Mouse (Mus musculus): ENCODE measurements around the gene Rcor1. TPM values are rescaled to one million over a fixed set of nuclear protein-coding genes. Genes with fewer than 3 reads are reported as not detected.
A peak's percentile ranks its signal among the peaks of the same experiment; 100 is the strongest.

Gene Rcor1
- polyA plus RNA-seq, 1 experiment = 19.1 TPM

- no peak for DNase-seq (ENCODE audit: low read depth)
- no peak for TF ChIP-seq CTCF (IDR thresholded peaks at IDR 0.05; ENCODE audit: borderline replicate concordance, extremely low read depth, insufficient read depth, insufficient read length)
- TF ChIP-seq POLR2A (IDR thresholded peaks at IDR 0.05; ENCODE audit: borderline replicate concordance, extremely low read depth, insufficient read depth, insufficient read length, poor library complexity, severe bottlenecking) = no peak
Observed at GRCm38 (mm10) chr12:111004142-111004541, 35.0 kb upstream of the Rcor1 start.

- no peak for TF ChIP-seq POLR2A (IDR thresholded peaks at IDR 0.05; ENCODE audit: borderline replicate concordance, extremely low read depth, insufficient read depth, insufficient read length, poor library complexity, severe bottlenecking)
- no peak for TF ChIP-seq CTCF (IDR thresholded peaks at IDR 0.05; ENCODE audit: borderline replicate concordance, extremely low read depth, insufficient read depth, insufficient read length)
- DNase-seq (ENCODE audit: low read depth) = no peak
Observed at GRCm38 (mm10) chr12:111005803-111006202, 33.3 kb upstream of the Rcor1 start.

DNA sequence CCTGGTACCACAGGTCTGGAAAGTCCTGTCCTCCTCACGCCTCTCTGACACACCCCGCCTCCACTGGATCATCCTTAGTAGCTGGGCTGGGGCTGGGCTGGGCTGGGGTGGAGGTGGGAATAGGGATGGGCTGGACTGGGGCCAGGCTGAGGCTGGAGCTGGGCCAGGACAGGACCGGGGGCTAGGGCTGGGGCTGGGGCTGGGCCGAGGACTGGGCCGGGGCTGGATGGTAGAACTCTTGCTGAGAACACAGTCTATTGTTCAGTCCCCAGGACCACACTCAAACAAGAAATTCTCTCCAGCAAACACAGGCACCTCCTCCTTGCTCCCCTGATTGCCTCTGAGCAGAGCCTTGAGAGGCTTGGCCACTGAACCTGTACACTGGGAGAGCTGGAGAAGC lies 32.8 kb upstream of the Rcor1 start:
- TF ChIP-seq CTCF (IDR thresholded peaks at IDR 0.05; ENCODE audit: borderline replicate concordance, extremely low read depth, insufficient read depth, insufficient read length) = no peak
- no peak for TF ChIP-seq POLR2A (IDR thresholded peaks at IDR 0.05; ENCODE audit: borderline replicate concordance, extremely low read depth, insufficient read depth, insufficient read length, poor library complexity, severe bottlenecking)
- no peak for DNase-seq (ENCODE audit: low read depth)

GRCm38 (mm10) chr12:111007134-111008103 lies 31.7 kb upstream of the Rcor1 start:
- DNase-seq (ENCODE audit: low read depth) = no peak
- TF ChIP-seq CTCF (IDR thresholded peaks at IDR 0.05; ENCODE audit: borderline replicate concordance, extremely low read depth, insufficient read depth, insufficient read length) (no peak), POLR2A (IDR thresholded peaks at IDR 0.05; ENCODE audit: borderline replicate concordance, extremely low read depth, insufficient read depth, insufficient read length, poor library complexity, severe bottlenecking) (no peak)

DNA sequence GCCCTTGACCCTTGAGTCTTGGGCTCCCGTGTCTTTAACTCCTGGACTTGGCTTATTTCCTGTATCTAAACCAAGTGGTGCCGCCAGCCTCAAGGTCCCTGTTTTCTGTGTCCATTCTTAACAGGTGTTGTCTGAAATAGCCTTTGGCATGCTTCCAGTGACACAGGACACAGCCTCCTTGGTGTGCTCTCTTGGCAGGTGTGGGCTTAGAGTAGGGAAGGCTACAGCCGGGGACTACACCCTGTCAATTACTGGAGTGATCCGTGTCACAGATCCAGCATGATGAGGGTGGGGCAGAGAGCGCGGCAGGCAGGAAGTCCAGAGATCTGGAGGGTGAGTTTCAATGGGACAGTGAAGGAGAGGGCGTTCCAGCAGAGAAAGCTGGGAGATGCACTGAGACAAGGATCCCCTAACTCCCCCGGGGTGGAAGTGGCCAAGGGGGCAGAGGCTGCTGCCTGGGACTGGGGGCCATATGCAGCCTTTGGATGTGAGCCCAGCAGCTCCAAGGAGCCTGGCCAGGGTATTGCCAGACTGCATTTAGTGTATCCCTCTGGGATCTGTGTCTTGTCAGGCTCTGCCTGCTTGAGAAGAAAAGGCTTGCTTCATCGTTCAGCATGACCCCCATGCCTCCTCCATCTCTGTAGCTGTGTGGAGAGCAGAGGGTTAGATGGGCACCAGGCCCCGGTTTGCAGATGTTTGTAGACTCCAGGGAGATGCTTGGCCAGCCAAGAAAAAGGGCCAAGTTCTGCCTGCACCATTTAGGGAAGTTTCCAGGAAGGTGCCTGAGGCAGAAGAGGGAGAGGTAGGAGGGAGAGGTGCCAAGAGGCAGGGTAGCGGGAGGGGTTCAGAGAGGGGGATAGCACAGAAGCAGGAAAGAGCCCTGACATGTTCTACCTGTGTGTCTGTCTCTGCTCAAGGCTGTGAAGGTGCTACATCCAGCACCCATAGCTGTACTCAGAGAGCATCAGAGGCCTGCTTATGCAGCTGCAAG lies 30.4 kb upstream of the Rcor1 start:
- no peak for TF ChIP-seq CTCF (IDR thresholded peaks at IDR 0.05; ENCODE audit: borderline replicate concordance, extremely low read depth, insufficient read depth, insufficient read length)
- no peak for TF ChIP-seq POLR2A (IDR thresholded peaks at IDR 0.05; ENCODE audit: borderline replicate concordance, extremely low read depth, insufficient read depth, insufficient read length, poor library complexity, severe bottlenecking)
- peak; percentile 33 for DNase-seq (ENCODE audit: low read depth)

DNA sequence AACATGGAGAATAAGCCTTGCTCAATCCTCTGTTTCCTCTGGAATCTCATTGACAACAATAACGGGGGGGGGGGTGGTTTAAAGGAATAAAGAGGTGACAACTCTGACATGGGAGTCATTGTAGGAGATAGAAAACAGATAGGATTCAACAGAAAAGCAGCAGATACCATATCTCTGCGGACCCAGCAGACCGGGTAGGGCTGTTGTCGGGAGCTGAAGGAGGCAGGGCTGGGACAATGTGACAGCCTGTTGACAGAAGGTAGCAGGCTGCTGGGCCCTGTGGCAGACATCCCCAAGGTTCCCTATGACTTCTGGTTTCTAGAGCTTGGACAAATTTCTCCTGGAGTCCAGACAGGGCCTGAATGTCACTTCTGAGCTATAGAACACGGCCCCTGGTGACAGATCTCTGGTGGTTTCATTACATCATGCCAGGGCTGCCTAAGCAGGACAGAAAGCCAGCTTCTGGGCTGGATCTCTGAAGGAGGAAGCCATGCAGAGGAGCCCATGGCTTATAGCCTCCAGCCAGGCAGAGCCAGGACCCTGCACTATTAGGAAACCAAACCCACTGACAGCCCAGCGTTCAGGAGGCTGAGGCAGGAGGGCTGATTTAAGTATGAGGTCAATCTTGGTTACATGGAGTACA lies 29.4 kb upstream of the Rcor1 start:
- DNase-seq (ENCODE audit: low read depth) = no peak
- TF ChIP-seq CTCF (IDR thresholded peaks at IDR 0.05; ENCODE audit: borderline replicate concordance, extremely low read depth, insufficient read depth, insufficient read length) (no peak), POLR2A (IDR thresholded peaks at IDR 0.05; ENCODE audit: borderline replicate concordance, extremely low read depth, insufficient read depth, insufficient read length, poor library complexity, severe bottlenecking) (no peak)

- no peak for DNase-seq (ENCODE audit: low read depth)
- TF ChIP-seq CTCF (IDR thresholded peaks at IDR 0.05; ENCODE audit: borderline replicate concordance, extremely low read depth, insufficient read depth, insufficient read length) (no peak), POLR2A (IDR thresholded peaks at IDR 0.05; ENCODE audit: borderline replicate concordance, extremely low read depth, insufficient read depth, insufficient read length, poor library complexity, severe bottlenecking) (no peak)
Observed at GRCm38 (mm10) chr12:111016807-111017206, 22.3 kb upstream of the Rcor1 start.

- DNase-seq (ENCODE audit: low read depth) = no peak
- TF ChIP-seq POLR2A (IDR thresholded peaks at IDR 0.05; ENCODE audit: borderline replicate concordance, extremely low read depth, insufficient read depth, insufficient read length, poor library complexity, severe bottlenecking) (no peak), CTCF (IDR thresholded peaks at IDR 0.05; ENCODE audit: borderline replicate concordance, extremely low read depth, insufficient read depth, insufficient read length) (no peak)
Observed at GRCm38 (mm10) chr12:111018068-111018467, 21.1 kb upstream of the Rcor1 start.

GRCm38 (mm10) chr12:111019086-111019485 lies 20.1 kb upstream of the Rcor1 start:
- DNase-seq (ENCODE audit: low read depth) = no peak
- TF ChIP-seq POLR2A (IDR thresholded peaks at IDR 0.05; ENCODE audit: borderline replicate concordance, extremely low read depth, insufficient read depth, insufficient read length, poor library complexity, severe bottlenecking) = no peak
- TF ChIP-seq CTCF (IDR thresholded peaks at IDR 0.05; ENCODE audit: borderline replicate concordance, extremely low read depth, insufficient read depth, insufficient read length) = no peak

DNA sequence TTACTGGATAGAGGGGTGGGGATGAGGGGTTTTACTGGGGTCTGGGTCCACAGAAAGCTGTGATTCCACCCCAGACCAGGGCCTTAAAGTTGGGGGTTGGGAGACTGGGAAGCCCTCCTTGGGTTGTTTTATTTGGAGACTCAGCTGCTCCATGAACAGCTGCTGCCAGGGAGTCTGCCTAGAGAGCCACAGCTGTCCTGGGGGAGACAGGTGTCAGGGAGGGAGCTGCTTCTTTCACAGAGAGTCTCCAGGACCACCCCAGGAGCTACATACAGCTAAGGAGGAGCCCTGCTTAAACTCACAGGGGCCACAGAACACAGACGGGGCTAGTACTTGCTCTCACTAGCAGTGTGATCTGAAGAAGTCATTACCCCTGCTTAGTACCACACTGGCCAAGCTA lies 18.0 kb upstream of the Rcor1 start:
- DNase-seq (ENCODE audit: low read depth) = no peak
- no peak for TF ChIP-seq POLR2A (IDR thresholded peaks at IDR 0.05; ENCODE audit: borderline replicate concordance, extremely low read depth, insufficient read depth, insufficient read length, poor library complexity, severe bottlenecking)
- TF ChIP-seq CTCF (IDR thresholded peaks at IDR 0.05; ENCODE audit: borderline replicate concordance, extremely low read depth, insufficient read depth, insufficient read length) = no peak
